Mouse (Mus musculus): ENCODE data around the gene Adcy10. TPM values are rescaled to one million over a fixed set of nuclear protein-coding genes. Genes with fewer than 3 reads are reported as not detected.

Gene Adcy10
- total RNA-seq, 2 experiments from 2014 or later: 0.21 to 0.93 TPM

- no peak for ATAC-seq (replicated peaks; ENCODE audit: poor library complexity, severe bottlenecking)
These were observed 25.2 kb downstream of the Adcy10 start for GRCm38 (mm10) chr1:165510161-165510560.

DNA sequence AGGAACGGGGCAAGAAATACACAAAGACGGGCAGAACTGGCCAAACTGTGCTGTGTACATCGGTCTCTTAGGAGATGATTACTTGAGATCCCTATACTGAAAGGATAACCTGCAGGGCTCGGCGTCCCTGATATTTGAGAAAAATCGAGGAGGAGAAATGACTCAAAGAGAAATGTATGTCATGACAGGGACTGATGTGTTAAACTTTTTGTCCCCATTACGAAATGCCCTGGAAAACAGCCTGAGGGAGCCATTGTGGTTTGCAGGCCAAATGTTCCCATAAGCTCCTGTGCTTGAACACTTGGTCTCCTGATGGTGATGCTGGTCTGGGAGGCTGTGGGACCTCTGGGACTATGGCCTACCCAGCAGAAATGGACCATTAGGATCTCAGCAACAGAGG lies 35.7 kb downstream of the Adcy10 start:
- no peak for ATAC-seq (replicated peaks; ENCODE audit: poor library complexity, severe bottlenecking)

DNA sequence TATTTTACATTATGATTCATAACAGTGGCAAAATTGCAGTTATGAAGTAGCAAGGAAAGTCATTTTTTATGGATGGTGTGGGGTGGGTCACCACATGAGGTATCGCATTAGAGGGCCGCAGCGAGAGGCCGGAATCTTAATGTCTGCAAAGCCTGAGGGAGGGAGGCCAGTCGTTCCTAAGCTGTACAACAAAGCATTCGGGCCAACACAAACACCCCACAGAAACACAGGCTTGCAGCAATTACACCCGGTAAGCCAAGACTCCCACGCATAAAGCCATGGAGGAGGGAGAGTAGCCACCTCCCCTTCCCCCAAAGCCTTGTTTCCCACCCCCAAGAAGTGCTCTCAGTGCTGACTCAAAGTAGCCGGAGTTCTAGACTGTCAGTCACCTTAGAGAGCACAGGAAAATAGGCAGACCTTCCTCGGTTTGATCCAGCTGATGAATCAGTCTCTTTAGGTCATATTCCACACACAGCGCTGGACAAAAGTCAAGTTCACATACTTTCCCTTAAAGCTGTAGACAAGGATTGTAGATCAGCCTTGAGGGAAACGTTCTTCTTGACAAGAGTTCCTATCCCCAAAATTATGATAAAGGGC lies 51.2 kb downstream of the Adcy10 start:
- no peak for ATAC-seq (replicated peaks; ENCODE audit: poor library complexity, severe bottlenecking)

DNA sequence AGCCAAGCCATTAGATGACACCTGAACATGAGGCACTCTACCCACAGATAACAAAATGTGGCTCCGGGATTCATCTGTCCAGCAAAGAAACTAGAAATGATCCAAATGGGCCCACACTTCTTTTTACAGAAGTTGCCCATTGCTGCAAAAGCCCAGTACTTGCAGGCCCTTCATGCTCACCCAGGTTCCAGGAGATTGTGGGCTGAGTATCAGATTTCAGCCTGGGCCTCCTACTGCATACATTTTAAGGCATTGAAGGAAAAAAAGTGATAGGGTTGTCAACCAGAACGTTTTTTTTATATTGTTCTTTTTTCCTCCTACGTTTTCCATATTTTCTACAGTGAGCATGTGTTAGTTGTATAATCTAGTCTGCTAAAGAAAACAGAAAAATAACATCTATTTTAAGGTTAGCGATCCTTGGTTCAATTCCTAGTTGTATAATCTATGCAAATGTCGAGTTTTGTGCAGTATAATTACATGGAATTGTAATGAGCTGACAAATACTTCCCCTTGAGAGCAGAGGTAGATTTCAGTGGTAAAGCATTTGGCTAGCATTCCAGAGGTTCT lies 52.3 kb downstream of the Adcy10 start:
- no peak for ATAC-seq (replicated peaks; ENCODE audit: poor library complexity, severe bottlenecking)

- ATAC-seq (replicated peaks; ENCODE audit: poor library complexity, severe bottlenecking): no peak
These were observed 71.7 kb downstream of the Adcy10 start for GRCm38 (mm10) chr1:165556711-165557110.

- ATAC-seq (replicated peaks; ENCODE audit: poor library complexity, severe bottlenecking): no peak
These were observed 74.1 kb downstream of the Adcy10 start for GRCm38 (mm10) chr1:165559073-165559472.

- ATAC-seq (replicated peaks; ENCODE audit: poor library complexity, severe bottlenecking): no peak
These were observed 80.3 kb downstream of the Adcy10 start for GRCm38 (mm10) chr1:165565283-165565682.

GRCm38 (mm10) chr1:165567466-165567865 lies 82.5 kb downstream of the Adcy10 start:
- ATAC-seq (replicated peaks; ENCODE audit: poor library complexity, severe bottlenecking): no peak

DNA sequence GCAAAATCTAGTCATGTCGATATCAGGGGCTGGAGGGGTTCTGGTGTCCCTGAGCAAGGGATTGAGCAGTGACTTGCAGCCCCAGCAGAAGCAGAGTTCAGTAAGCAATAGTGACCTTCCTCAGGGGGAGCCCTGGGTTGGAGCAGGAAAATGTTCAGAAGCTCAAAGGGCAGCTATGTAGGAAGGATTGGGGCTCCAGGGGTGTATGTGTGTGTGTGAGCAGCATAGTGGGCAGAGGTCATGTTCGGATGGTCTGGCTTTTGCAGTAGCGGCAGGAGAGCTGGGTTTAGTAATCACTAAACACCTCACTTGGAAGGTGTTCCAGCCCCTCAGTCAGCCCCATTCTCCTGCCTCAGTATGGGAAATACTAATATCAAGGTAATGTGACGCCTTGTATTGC lies 91.0 kb downstream of the Adcy10 start:
- ATAC-seq (replicated peaks; ENCODE audit: poor library complexity, severe bottlenecking): no peak

DNA sequence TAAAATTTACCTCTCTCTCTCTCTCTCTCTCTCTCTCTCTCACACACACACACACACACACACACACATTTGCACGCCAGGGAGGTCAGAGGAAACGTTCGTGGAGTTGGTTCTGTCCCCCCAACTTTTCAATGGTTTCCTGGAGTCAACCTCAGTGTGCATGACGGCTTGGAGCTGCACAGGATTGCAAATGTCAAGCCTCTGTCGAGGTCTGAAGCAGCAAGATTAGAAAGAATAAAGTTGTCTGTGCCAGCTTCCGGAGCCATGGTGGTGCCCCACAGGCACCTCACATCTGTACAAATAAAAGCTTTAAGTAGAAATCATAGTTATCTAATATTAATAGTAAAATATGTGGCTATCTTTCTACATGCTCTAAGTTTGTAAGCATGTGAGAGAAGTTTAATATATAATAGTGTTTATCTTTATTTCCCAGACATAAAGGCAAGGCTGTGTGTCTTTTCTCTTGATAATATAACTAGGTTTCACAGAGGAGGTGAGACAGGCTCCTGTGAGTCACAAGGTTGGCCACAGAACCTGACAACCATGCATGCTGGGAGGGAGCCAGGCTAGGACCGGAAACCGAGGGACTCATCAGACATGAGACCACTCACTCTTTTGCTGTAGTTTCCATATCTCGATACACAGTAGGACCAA lies 91.6 kb downstream of the Adcy10 start:
- no peak for ATAC-seq (replicated peaks; ENCODE audit: poor library complexity, severe bottlenecking)

GRCm38 (mm10) chr1:165579332-165579731 lies 94.3 kb downstream of the Adcy10 start:
- ATAC-seq (replicated peaks; ENCODE audit: poor library complexity, severe bottlenecking): 0 out of 2 replicates have a peak, but pooled peaks have one; percentile 36

DNA sequence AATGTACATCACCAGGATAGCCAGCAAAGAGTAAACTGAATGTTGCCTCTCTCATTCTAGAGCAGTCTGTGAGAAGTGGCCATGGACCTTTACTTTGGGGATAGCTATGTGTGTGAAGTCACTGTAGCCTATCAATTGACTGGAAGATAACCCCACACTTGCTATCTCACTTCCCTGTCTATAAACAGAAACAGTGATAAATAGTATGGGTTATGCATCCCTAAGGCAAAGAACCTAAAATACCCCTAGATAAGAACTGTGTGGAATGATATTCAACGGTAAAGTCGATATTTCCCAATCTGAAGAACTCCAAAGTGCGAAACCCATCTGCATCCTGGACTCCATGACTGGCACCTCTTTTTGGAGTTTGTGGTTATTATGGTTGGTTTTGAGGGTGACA lies 96.3 kb downstream of the Adcy10 start:
- ATAC-seq (replicated peaks; ENCODE audit: poor library complexity, severe bottlenecking): no peak

DNA sequence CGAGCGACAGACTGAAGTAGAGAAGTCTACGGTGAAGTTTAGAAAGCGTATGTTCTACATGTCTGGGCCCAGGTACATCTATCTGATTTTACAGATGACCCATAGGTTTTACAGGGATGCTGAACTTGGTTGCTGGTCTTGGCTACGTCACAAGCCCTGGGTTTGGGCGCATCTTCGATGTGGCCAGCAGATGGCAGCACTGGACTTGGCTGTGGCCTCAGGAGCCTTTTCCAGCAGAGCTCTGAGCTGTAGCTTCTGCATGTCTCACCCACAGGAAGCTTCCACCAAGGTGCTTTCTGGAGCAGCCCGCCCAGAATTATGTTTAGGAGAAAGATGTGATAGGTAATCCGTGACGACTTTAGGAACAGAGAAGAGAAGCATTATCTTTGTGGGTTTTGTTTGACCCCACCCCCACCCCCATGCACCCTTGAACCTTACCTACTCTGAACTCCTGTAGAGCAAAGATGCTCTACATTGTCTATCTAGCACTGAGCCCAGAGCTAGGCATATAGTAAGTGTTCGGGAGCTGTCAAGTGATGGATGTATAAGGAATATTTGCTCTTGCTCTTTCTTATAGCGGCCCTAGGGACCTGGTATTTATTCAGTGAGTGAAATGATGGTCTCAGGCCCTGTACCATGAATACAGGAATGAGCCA lies 98.7 kb downstream of the Adcy10 start:
- peak; percentile 96 for ATAC-seq (replicated peaks; ENCODE audit: poor library complexity, severe bottlenecking)

- no peak for ATAC-seq (replicated peaks; ENCODE audit: poor library complexity, severe bottlenecking)
These were observed 100.6 kb downstream of the Adcy10 start for GRCm38 (mm10) chr1:165585389-165586104.

DNA sequence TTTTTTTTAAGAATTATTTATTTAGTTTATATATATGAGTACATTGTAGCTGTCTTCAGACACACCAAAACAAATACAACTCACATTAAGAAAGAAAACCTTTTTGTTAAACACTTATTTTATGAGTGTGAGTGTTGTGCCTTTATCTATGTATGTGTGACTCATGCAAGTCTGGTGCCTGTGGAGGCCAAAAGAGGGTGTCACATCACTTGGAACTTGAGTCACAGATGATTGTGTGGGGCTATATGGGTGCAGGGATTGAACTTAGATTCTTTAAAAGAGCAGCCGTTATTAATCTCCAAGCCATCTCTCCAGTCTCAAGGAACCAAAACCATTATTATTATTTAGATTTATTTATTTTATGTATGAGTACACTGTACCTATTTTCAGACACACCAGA lies 101.4 kb downstream of the Adcy10 start:
- no peak for ATAC-seq (replicated peaks; ENCODE audit: poor library complexity, severe bottlenecking)

- ATAC-seq (replicated peaks; ENCODE audit: poor library complexity, severe bottlenecking): no peak
These were observed 102.9 kb downstream of the Adcy10 start for GRCm38 (mm10) chr1:165587845-165588244.

DNA sequence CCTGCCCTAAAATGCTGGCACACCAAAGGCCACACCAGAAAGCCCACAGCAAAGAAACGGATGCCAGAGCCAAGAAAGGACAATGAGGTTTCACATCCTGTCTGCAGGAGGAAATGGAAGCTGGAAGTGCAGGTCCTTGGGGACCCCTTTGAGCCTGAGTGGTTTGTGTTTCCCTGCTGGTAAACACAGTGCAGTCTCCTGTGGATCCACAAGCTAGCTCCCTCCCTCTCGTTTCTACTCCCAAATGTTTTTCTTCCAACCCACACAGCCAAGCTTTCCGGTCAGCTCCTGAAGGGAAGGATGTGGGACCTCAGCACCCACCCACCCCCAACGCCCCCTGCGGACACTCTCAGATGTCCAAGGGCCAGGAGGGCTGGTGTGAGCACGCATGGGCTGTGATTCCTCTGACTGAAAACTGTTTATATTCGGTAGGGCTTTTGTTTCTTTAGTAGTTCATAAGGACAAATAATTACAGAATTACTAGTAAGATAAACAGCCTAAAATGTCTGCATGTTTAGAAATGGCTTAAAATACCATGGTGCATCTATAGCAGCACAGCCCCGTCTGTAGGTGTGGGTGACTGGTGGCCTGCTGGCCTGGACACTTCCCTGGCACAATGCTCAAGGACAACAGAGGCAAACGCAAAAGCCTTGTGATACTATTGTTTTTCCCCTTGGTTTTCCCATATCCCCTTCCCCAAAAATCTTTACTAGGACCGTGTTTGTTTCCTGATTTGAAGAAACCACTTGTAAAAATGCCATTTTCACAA lies 104.5 kb downstream of the Adcy10 start:
- ATAC-seq (replicated peaks; ENCODE audit: poor library complexity, severe bottlenecking): peak; percentile 60

DNA sequence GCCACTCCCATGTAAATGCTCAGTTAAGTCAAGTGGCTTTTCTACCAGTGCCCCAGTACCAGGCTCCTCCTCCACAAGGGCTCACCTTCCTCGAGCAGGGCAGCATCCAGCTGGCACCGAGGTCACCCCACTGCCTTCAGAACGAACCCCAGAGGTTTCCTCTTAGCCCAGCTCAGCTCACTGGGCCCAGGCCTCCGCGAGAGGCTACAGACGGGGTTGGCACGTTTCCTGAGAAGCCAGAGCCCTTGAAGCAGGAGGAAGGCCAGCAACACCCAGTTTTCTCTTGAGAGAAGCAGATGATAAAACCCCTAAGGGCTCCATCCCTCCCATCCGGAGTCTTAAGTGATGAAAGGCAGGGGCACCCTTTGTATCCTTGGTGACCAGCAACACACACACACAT lies 105.8 kb downstream of the Adcy10 start:
- no peak for ATAC-seq (replicated peaks; ENCODE audit: poor library complexity, severe bottlenecking)

- ATAC-seq (replicated peaks; ENCODE audit: poor library complexity, severe bottlenecking): no peak
These were observed 107.5 kb downstream of the Adcy10 start for GRCm38 (mm10) chr1:165592295-165593082.
